Mouse (Mus musculus): ENCODE results near the gene Olfr714. TPM values are rescaled to one million over a fixed set of nuclear protein-coding genes. Genes with fewer than 3 reads are reported as not detected.
"Not testable (repeated sequence)": the region's sequence is repeated elsewhere in the genome, so short reads cannot be mapped to it uniquely, and the experiment has no call there.

Olfr714 gene
- not detected for total RNA-seq (2021)
- long read RNA-seq, experiment 1: 0 reads
- long read RNA-seq, experiment 2: 0 reads

GRCm38 (mm10) chr7:107070681-107071080, at the start of gene Olfr714:
Gene Olfr714 (plus strand): TSS chr7:107070981.
- no peak for DNase-seq
- intact Hi-C loops (cut with DNase I; ENCODE audit: low total_unique reads): no loop called here

GRCm38 (mm10) chr7:107030874-107031273, 39.9 kb upstream of the Olfr714 start, which contains the start of gene Olfr713:
Gene Olfr713 (plus strand): TSS chr7:107031174.
- no peak for DNase-seq
- intact Hi-C loops (cut with DNase I; ENCODE audit: low total_unique reads): no loop called here

- intact Hi-C loops (cut with DNase I; ENCODE audit: low total_unique reads): no loop called here
- no peak for DNase-seq
Observed at GRCm38 (mm10) chr7:107039934-107040563, 30.7 kb upstream of the Olfr714 start.

GRCm38 (mm10) chr7:107043136-107043535, 27.6 kb upstream of the Olfr714 start:
- intact Hi-C loops (cut with DNase I; ENCODE audit: low total_unique reads): no loop called here
- no peak for DNase-seq

GRCm38 (mm10) chr7:107044407-107044806, 26.4 kb upstream of the Olfr714 start:
- no peak for DNase-seq
- intact Hi-C loops (cut with DNase I; ENCODE audit: low total_unique reads): no loop called here

GRCm38 (mm10) chr7:107045833-107046232, 24.9 kb upstream of the Olfr714 start:
- intact Hi-C loops (cut with DNase I; ENCODE audit: low total_unique reads): no loop called here
- no peak for DNase-seq

- intact Hi-C loops (cut with DNase I; ENCODE audit: low total_unique reads): no loop called here
- no peak for DNase-seq
Observed at GRCm38 (mm10) chr7:107047578-107047977, 23.2 kb upstream of the Olfr714 start.

GRCm38 (mm10) chr7:107092920-107093319, 22.1 kb downstream of the Olfr714 start, which contains the start of gene Olfr17:
Gene Olfr17 (plus strand): TSS chr7:107093220.
- intact Hi-C loops (cut with DNase I; ENCODE audit: low total_unique reads): no loop called here

GRCm38 (mm10) chr7:107110269-107110668, 39.5 kb downstream of the Olfr714 start, which contains the start of gene Olfr715b:
Gene Olfr715b (minus strand): TSS chr7:107110369.
- intact Hi-C loops (cut with DNase I; ENCODE audit: low total_unique reads); DNase-seq: not testable (repeated sequence)

More at GRCm38 (mm10) chr7:107092920-107093319, 22.1 kb downstream of the Olfr714 start, which contains the start of gene Olfr17:
- no peak for DNase-seq

Other genes with a start within 250 kb of the Olfr714 start
- not detected for gene Olfr702, start 237.1 kb upstream of the Olfr714 start, total RNA-seq (2021)
- not detected for gene Olfr703, start 227.6 kb upstream of the Olfr714 start, total RNA-seq (2021)
- not detected for gene Olfr704, start 207.8 kb upstream of the Olfr714 start, total RNA-seq (2021)
- gene Olfr705, start 194.1 kb upstream of the Olfr714 start, total RNA-seq (2021): not detected
- not detected for gene Olfr706, start 182.8 kb upstream of the Olfr714 start, total RNA-seq (2021)
- not detected for gene Olfr707, start 169.7 kb upstream of the Olfr714 start, total RNA-seq (2021)
- gene Olfr1532-ps1, start 163.0 kb upstream of the Olfr714 start, total RNA-seq (2021): not detected
- under 1 TPM in 1 of 2 experiments, not detected in 1; 0.04 TPM for gene Olfr709-ps1, start 138.8 kb upstream of the Olfr714 start, total RNA-seq (2021)
- not detected for gene Olfr710, start 122.7 kb upstream of the Olfr714 start, total RNA-seq (2021)
- gene Olfr6, start 107.0 kb upstream of the Olfr714 start, total RNA-seq (2021): not detected
- gene Olfr711, start 95.5 kb upstream of the Olfr714 start, total RNA-seq (2021): not detected
- gene Olfr2, start 64.9 kb upstream of the Olfr714 start, total RNA-seq (2021): not detected
- not detected for gene Olfr713, start 39.8 kb upstream of the Olfr714 start, total RNA-seq (2021)
- not detected for gene Olfr17, start 22.2 kb downstream of the Olfr714 start, total RNA-seq (2021)
- not detected for gene Olfr715b, start 39.4 kb downstream of the Olfr714 start, total RNA-seq (2021)
- not detected for gene Olfr715, start 60.1 kb downstream of the Olfr714 start, total RNA-seq (2021)
- gene Olfr716, start 67.3 kb downstream of the Olfr714 start, total RNA-seq (2021): not detected
- not detected for gene Nlrp14, start 96.0 kb downstream of the Olfr714 start, total RNA-seq (2021)
- gene Rbmxl2, start 138.5 kb downstream of the Olfr714 start, total RNA-seq (2021): not detected